Mouse (Mus musculus) forebrain, embryonic 10.5 days (tissue): ENCODE data around the gene Gltp. TPM values are rescaled to one million over a fixed set of nuclear protein-coding genes. Genes with fewer than 3 reads are reported as not detected.

Source experiments
- DNase-seq: peaks from one replicate; pipeline ENCODE4 v3.0.0-alpha.2; 2017; ENCODE audit warnings: low spot score; ENCODE audit errors: extremely low spot score
- H3K27ac ChIP-seq: fragments of 300-500 bp; sonication (generic); 2 replicates; pipeline ENCODE4 v1.5.1; 2016; ENCODE audit warnings: mild to moderate bottlenecking
- H3K27me3 ChIP-seq: fragments of 300-500 bp; sonication (generic); 2 replicates; pipeline ENCODE4 v1.6.1; 2016; ENCODE audit warnings: mild to moderate bottlenecking; ENCODE audit not compliant: poor library complexity, severe bottlenecking
- H3K36me3 ChIP-seq: fragments of 300-500 bp; sonication (generic); replicated peaks from 2 replicates; pipeline ENCODE4 v1.6.1; 2016; ENCODE audit warnings: mild to moderate bottlenecking, moderate library complexity
- H3K4me1 ChIP-seq: fragments of 300-500 bp; sonication (generic); 2 replicates; pipeline ENCODE4 v1.6.1; 2016
- H3K4me3 ChIP-seq: fragments of 300-500 bp; sonication (generic); 2 replicates; pipeline ENCODE4 v1.5.1; 2016; ENCODE audit warnings: mild to moderate bottlenecking, moderate library complexity
- H3K9me3 ChIP-seq: fragments of 300-500 bp; sonication (generic); 2 replicates; pipeline ENCODE4 v1.6.1; 2016; ENCODE audit warnings: mild to moderate bottlenecking, moderate library complexity
- WGBS: fragments of 180-500 bp; shearing (Covaris S2); methylation state at CpG from one replicate; pipeline ENCODE4 v1.1.7; 2016; 5-methylcytosine and 5-hydroxymethylcytosine counted together
- polyA plus RNA-seq: library from polyadenylated mRNA; unstranded; fragments of >200 nt; fragmentation: Nextera tagmentation; extraction: Ambion mirVana; gene quantifications from 2 replicates; pipeline ENCODE4 v1.2.1, GENCODE M21; 2016

Gltp gene
- polyA plus RNA-seq: 86.9 and 88.8 TPM in 2 replicates

DNA sequence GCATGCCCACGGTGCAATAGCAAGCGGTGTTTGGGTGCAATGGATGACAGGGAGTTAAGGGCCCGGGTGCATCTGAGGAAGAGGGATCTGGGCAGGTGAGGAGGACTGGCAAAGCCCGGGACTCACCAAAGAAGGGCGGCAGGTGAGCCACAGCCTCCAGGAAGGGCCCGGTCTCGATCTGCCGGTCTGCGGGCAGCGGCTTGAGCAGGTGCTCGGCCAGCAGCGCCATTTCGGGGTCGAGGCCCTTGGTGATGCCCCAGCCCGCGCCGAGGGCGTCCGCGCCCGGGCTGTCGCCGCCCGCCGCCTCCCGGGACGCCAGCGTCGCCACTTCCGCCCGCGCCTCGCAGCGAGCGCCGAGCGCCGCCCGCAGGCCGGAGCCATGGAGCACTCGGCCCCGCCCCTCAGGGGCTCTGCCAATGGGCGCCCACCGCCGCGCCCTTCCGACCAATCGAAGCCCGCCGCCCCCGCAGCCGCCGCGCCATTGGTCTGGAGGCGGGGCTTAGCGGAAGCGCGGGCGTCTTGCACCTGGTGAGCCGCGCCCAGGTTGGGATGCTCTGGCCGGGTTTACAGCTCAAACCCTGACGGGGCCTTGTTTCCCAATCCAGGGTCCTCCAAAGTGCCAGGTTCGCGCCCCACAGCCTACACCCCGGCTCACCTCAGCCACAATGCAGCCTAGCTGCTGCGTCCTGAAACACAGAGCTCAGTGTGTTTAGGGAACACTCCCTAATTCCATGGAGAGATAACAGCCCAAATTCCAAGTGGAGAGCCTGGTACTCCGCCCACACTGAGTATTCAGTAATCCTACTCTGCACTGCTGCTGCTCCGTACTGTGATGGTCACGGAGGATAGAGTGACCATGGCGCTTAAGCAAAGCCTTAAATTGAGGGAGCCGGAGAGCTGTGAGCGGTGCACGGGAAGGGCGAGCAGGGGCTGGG, at the start of gene Gltp:
Gltp (minus strand) TSS at position 352 of the 935 bp plus-strand sequence.
- DNase-seq: peak; percentile 87
- WGBS: 5% methylated on average over 74 of the region's 75 CpGs
- Histone ChIP-seq H3K4me3 (peak within 1 kb of the TSS; percentile 78), H3K9me3 (no peaks in the 10 kb centered on the region), H3K27me3 (peaks cover 16% of the 10 kb centered on the region), H3K27ac (peak within 1 kb of the TSS; percentile 89), H3K4me1 (peaks cover 39% of the 10 kb centered on the region), H3K36me3 (no peaks in the 10 kb centered on the region)

- no peak for DNase-seq
- Histone ChIP-seq H3K36me3 (peaks cover 95% of the 10 kb centered on the region), H3K4me3 (no peak overlapping the region), H3K27ac (no peak overlapping the region), H3K9me3 (no peaks in the 10 kb centered on the region), H3K27me3 (no peaks in the 10 kb centered on the region), H3K4me1 (peaks cover 3% of the 10 kb centered on the region; the same call in 1 of the 2 replicates)
- WGBS: 88% methylated on average over 12 of the region's 12 CpGs
Observed at GRCm38 (mm10) chr5:114738707-114739241, 48.0 kb upstream of the Gltp start.

DNA sequence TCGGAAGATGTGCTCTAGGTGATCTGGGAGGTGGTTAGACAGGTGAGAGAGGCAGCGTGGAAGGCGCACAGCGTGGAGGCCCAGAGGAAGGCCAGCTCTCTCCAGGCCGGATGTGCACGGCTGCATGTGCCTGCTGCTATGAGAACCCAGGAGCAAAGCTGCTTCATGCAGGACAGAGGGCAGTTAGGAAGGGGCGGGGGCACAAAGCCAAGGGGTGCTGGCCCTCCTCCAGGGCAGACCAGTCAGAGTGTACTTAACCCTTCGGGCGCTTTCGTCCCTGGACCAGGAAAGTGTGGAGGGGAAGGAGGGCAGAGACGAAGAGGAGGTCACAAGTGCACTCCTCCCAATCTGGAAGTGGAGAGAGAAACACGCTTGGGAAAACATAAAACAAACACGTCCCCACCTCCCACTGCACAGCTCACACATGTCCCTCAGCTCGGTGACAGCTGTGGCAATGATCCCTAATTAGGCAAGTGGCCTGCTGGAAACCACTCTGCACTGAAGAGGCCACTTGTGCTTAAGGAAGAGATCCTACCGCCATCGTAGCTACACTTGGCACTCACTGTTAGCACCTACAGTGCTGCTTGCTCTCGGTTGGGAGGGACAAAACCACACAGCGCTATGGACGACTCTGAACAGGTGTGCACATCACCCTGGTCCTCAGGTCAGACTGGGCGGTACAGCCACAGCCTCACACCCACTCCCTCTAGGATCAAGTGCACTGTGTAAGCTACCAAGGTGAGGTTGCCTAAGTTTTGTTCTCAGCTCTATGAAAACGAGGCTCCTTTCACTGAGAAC, 46.5 kb upstream of the Gltp start:
- Histone ChIP-seq H3K9me3 (no peaks in the 10 kb centered on the region), H3K4me1 (peaks cover 3% of the 10 kb centered on the region; the same call in 1 of the 2 replicates), H3K4me3 (no peak overlapping the region), H3K27me3 (no peaks in the 10 kb centered on the region), H3K27ac (no peak overlapping the region), H3K36me3 (peaks cover 93% of the 10 kb centered on the region)
- WGBS: 91% methylated on average over 21 of the region's 21 CpGs
- no peak for DNase-seq

- Histone ChIP-seq H3K9me3 (no peaks in the 10 kb centered on the region), H3K27me3 (no peaks in the 10 kb centered on the region), H3K36me3 (peaks cover 95% of the 10 kb centered on the region), H3K4me1 (no peaks in the 10 kb centered on the region), H3K27ac (no peak overlapping the region), H3K4me3 (no peak overlapping the region)
- 94% methylated on average over 15 of the region's 15 CpGs for WGBS
- DNase-seq: no peak
Observed at GRCm38 (mm10) chr5:114733606-114734005, 42.8 kb upstream of the Gltp start.

DNA sequence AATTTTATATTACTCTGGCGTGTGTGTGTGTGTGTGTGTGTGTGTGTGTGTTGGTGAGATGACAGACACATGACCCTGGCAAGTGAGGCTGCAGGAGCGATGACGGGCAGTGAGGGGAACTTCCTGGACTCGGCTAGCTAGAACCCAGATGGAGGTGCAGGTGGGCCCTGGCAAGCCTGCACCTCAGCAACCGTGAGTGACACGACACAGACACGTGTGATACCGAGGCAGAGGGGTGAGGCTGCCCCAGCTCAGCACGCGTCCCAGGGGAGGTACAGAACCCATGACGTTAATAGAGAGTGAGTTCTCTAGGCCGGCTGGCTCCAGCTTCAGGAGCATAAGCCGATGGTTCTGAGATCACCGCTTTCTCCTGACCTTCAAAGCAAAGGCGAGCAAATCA, 41.2 kb upstream of the Gltp start:
- no peak for DNase-seq
- WGBS: 93% methylated on average over 15 of the region's 15 CpGs
- no peaks in the 10 kb centered on the region for H3K9me3 ChIP-seq
- H3K27ac ChIP-seq: no peak overlapping the region
- no peak overlapping the region for H3K4me3 ChIP-seq
- no peaks in the 10 kb centered on the region for H3K27me3 ChIP-seq
- H3K4me1 ChIP-seq: no peaks in the 10 kb centered on the region
- H3K36me3 ChIP-seq: peaks cover 93% of the 10 kb centered on the region

DNA sequence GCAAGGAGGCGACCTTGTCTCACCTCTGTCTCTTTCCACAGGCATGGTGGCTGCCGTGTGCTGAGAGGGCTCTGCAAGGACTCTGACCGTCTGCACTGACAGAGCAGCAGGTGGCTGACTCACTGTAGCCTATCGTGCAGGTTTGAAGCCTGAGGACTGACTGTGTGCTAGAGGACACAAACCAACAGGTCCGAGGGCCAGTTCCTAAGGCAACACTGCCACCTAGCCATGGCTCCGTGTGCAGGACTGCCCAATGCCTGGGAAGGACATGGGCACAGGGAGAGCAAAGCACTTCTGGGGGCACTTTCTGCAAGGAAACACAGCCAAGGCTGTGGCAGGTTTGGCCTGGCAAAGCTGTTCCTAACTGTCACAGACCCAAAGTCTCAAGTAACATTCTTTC, 40.7 kb upstream of the Gltp start:
- H3K36me3 ChIP-seq: peaks cover 89% of the 10 kb centered on the region
- no peak overlapping the region for H3K27ac ChIP-seq
- H3K4me3 ChIP-seq: no peak overlapping the region
- H3K27me3 ChIP-seq: no peaks in the 10 kb centered on the region
- H3K4me1 ChIP-seq: no peaks in the 10 kb centered on the region
- no peaks in the 10 kb centered on the region for H3K9me3 ChIP-seq
- WGBS: 75% methylated on average over 6 of the region's 6 CpGs
- DNase-seq: no peak

GRCm38 (mm10) chr5:114730129-114730528, 39.3 kb upstream of the Gltp start:
- Histone ChIP-seq H3K9me3 (no peaks in the 10 kb centered on the region), H3K36me3 (peaks cover 89% of the 10 kb centered on the region), H3K27ac (no peak overlapping the region), H3K4me3 (no peak overlapping the region), H3K4me1 (no peaks in the 10 kb centered on the region), H3K27me3 (no peaks in the 10 kb centered on the region)
- 79% methylated on average over 10 of the region's 10 CpGs for WGBS
- DNase-seq: no peak

DNA sequence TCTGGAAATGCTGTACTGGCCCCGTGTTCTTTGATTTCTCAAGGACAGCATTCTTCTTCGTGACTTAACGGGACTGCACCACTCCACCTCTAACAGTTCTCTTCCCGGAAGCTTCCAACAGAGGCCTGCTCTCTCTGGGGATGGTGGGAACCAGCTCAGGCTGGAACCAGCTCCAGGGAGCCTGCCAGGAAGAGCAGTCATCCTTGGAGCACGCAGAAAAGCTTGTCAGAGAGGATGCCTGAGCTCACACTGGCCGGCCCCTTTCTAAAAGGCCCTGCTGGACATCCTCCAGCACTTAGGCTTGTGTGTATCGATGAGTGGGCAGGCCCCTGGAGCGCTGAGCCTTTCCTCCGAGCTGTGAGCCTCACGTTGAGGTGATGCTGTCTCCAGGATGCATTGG, 37.4 kb upstream of the Gltp start:
- 86% methylated on average over 10 of the region's 10 CpGs for WGBS
- H3K27me3 ChIP-seq: no peaks in the 10 kb centered on the region
- no peak overlapping the region for H3K4me3 ChIP-seq
- DNase-seq: no peak
- no peaks in the 10 kb centered on the region; the same call in 1 of the 2 replicates for H3K9me3 ChIP-seq
- H3K4me1 ChIP-seq: no peaks in the 10 kb centered on the region
- no peak overlapping the region for H3K27ac ChIP-seq
- peaks cover 89% of the 10 kb centered on the region for H3K36me3 ChIP-seq

DNA sequence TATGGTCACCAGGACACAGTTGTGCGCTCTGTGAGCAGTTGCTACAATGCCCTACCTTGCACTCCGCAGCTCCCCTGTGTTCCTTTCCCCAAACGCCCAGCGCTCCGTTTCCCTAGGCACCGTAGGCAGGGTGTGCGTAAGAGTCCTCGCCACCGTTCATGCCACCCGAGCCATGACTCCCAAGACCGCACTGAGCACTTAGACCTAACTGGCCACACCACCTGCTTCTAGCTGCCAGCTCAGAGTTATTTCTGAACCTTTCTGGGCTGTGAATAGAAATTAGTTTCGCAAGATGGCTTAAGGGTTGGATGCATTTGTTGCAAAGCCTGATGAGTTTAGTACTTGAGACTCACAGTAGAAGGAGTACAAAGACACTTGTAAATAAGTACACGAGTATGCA, 32.1 kb upstream of the Gltp start:
- Histone ChIP-seq H3K27ac (no peak overlapping the region), H3K9me3 (no peaks in the 10 kb centered on the region; the same call in 1 of the 2 replicates), H3K4me3 (no peak overlapping the region), H3K27me3 (no peaks in the 10 kb centered on the region), H3K4me1 (no peaks in the 10 kb centered on the region), H3K36me3 (peaks cover 91% of the 10 kb centered on the region)
- WGBS: 95% methylated on average over 13 of the region's 13 CpGs
- no peak for DNase-seq

GRCm38 (mm10) chr5:114721969-114722368, 31.2 kb upstream of the Gltp start:
- DNase-seq: no peak
- H3K36me3 ChIP-seq: peaks cover 93% of the 10 kb centered on the region
- WGBS: 95% methylated on average over 10 of the region's 10 CpGs
- H3K27me3 ChIP-seq: no peaks in the 10 kb centered on the region
- H3K9me3 ChIP-seq: no peaks in the 10 kb centered on the region; the same call in 1 of the 2 replicates
- no peak overlapping the region for H3K4me3 ChIP-seq
- no peaks in the 10 kb centered on the region for H3K4me1 ChIP-seq
- no peak overlapping the region for H3K27ac ChIP-seq

DNA sequence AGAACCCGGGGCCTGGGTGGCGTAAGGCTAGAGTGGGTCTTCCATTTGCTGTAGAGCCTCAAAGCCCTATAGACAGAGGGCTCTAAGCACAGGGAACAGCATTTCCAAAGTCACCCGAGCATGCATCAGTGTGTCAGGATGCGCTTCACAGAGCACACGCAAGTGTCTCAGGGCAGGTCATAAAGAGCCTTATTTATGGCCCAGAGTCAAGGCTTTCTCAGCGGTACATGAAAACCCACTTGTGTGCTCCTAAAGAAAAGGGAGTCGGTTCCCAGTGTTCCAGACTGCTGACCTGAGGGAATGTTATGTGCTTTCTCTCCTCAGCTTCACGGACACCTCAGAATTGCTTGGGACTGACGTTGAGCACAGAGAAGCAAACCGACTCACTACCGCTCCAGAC, 30.0 kb upstream of the Gltp start:
- 93% methylated on average over 11 of the region's 11 CpGs for WGBS
- DNase-seq: no peak
- Histone ChIP-seq H3K4me3 (no peak overlapping the region), H3K4me1 (no peaks in the 10 kb centered on the region), H3K9me3 (no peaks in the 10 kb centered on the region; the same call in 1 of the 2 replicates), H3K36me3 (peaks cover 98% of the 10 kb centered on the region), H3K27ac (no peak overlapping the region), H3K27me3 (no peaks in the 10 kb centered on the region)

GRCm38 (mm10) chr5:114719928-114720270, 29.1 kb upstream of the Gltp start:
- Histone ChIP-seq H3K4me3 (no peak overlapping the region), H3K27ac (no peak overlapping the region), H3K36me3 (peaks cover 98% of the 10 kb centered on the region), H3K9me3 (no peaks in the 10 kb centered on the region; the same call in 1 of the 2 replicates), H3K27me3 (no peaks in the 10 kb centered on the region), H3K4me1 (no peaks in the 10 kb centered on the region)
- WGBS: 96% methylated on average over 6 of the region's 6 CpGs
- no peak for DNase-seq
